ENCODE assay signal across 13 mouse cellular contexts in genomic region chr8:119439424-119439823, GRCm38 (mm10). TPM values are rescaled to one million over a fixed set of nuclear protein-coding genes. Genes with fewer than 3 reads are reported as not detected.
DNase-seq lines count a peak whose midpoint lies in the region; ATAC-seq lines count a peak whose summit lies in the region.
"Had no signal": no experiment of that assay in that cellular context is flagged by ENCODE, and none has a peak within 500 bp of the region (broad histone marks: within the 10 kb centered on the region; RNA-seq: fewer than 3 reads in every experiment).

No protein-coding gene starts in this region.

- peaks cover 5% of the 10 kb centered on the region; the same call in 1 of the 2 replicates for H3K27me3 ChIP-seq in limb, embryonic 15.5 days
- H3K27me3 ChIP-seq in limb, embryonic 10.5 days (ENCODE audit: low read depth, poor library complexity, severe bottlenecking), result peaks cover 33% of the 10 kb centered on the region
- H3K27me3 ChIP-seq in embryonic facial prominence, embryonic 13.5 days, result 0 out of 2 replicates have a peak, but pooled peaks cover 4% of the 10 kb centered on the region
- H3K27me3 ChIP-seq in liver, embryonic 12.5 days (replicated peaks), result peaks cover 7% of the 10 kb centered on the region; the same call in 1 of the 2 replicates
- H3K27me3 ChIP-seq in stomach, embryonic 16.5 days (ENCODE audit: control insufficient read depth, insufficient read depth, low read length), result no peaks in the 10 kb centered on the region

- H3K9me3 ChIP-seq in limb, embryonic 15.5 days, result no peaks in the 10 kb centered on the region
- H3K9me3 ChIP-seq in limb, embryonic 10.5 days (replicated peaks), result no peaks in the 10 kb centered on the region
- H3K9me3 ChIP-seq in embryonic facial prominence, embryonic 13.5 days, result no peaks in the 10 kb centered on the region
- no peaks in the 10 kb centered on the region for H3K9me3 ChIP-seq in liver, embryonic 12.5 days (replicated peaks)
- no peaks in the 10 kb centered on the region for H3K9me3 ChIP-seq in stomach, embryonic 16.5 days (replicated peaks; ENCODE audit: control insufficient read depth, low read length)
- H3K9me3 ChIP-seq: heart, embryonic 15.5 days; hindbrain, embryonic 12.5 days; neural tube, embryonic 15.5 days had no signal

- no peak overlapping the region for H3K4me3 ChIP-seq in limb, embryonic 15.5 days
- H3K4me3 ChIP-seq in limb, embryonic 10.5 days, result no peak overlapping the region
- no peak overlapping the region for H3K4me3 ChIP-seq in embryonic facial prominence, embryonic 13.5 days
- H3K4me3 ChIP-seq in liver, embryonic 12.5 days, result peak overlapping the region; percentile 43
- H3K4me3 ChIP-seq in stomach, embryonic 16.5 days (replicated peaks; ENCODE audit: low read length), result no peak overlapping the region
- H3K4me3 ChIP-seq: heart, embryonic 15.5 days; hindbrain, embryonic 12.5 days; neural tube, embryonic 15.5 days had no signal

- H3K9ac ChIP-seq in limb, embryonic 15.5 days, result no peak overlapping the region
- H3K9ac ChIP-seq in embryonic facial prominence, embryonic 13.5 days, result no peak overlapping the region
- no peak overlapping the region for H3K9ac ChIP-seq in liver, embryonic 12.5 days
- H3K9ac ChIP-seq in stomach, embryonic 16.5 days (ENCODE audit: low read length), result peak overlapping the region; percentile 46
- H3K9ac ChIP-seq: heart, embryonic 15.5 days; hindbrain, embryonic 12.5 days; neural tube, embryonic 15.5 days had no signal

- no peaks in the 10 kb centered on the region for H3K36me3 ChIP-seq in limb, embryonic 15.5 days
- H3K36me3 ChIP-seq in limb, embryonic 10.5 days, result no peaks in the 10 kb centered on the region
- H3K36me3 ChIP-seq in embryonic facial prominence, embryonic 13.5 days, result no peaks in the 10 kb centered on the region
- H3K36me3 ChIP-seq in liver, embryonic 12.5 days, result peaks cover 19% of the 10 kb centered on the region
- no peaks in the 10 kb centered on the region for H3K36me3 ChIP-seq in stomach, embryonic 16.5 days (ENCODE audit: control insufficient read depth, insufficient read depth, low read length)
- H3K36me3 ChIP-seq: heart, embryonic 15.5 days; hindbrain, embryonic 12.5 days; neural tube, embryonic 15.5 days had no signal

- 73% methylated on average over 2 of the region's 2 CpGs for WGBS in limb, embryonic 15.5 days
- WGBS in limb, embryonic 10.5 days, result 98% methylated on average over 2 of the region's 2 CpGs
- WGBS in embryonic facial prominence, embryonic 13.5 days, result 83% methylated on average over 2 of the region's 2 CpGs
- 84% methylated on average over 2 of the region's 2 CpGs for WGBS in liver, embryonic 12.5 days (ENCODE audit: insufficient replicate concordance)
- 94% methylated on average over 2 of the region's 2 CpGs for WGBS in stomach, embryonic 16.5 days

- no peak for DNase-seq in limb, embryonic 10.5 days (ENCODE audit: low spot score)
- no peak for DNase-seq in cerebellum, postnatal 36 days
- DNase-seq in spleen, postnatal 14 days (ENCODE audit: low spot score in 2 of 2), result no peak
- DNase-seq: adrenal gland, postnatal 25 days; cerebellum, adult 8-10 months; kidney, adult 18-20 months had no signal

- no peak for ATAC-seq in limb, embryonic 15.5 days (ENCODE audit: insufficient number of reproducible peaks, low FRiP score, low TSS enrichment, low read depth)
- no peak for ATAC-seq in embryonic facial prominence, embryonic 13.5 days (ENCODE audit: insufficient number of reproducible peaks, insufficient read depth, low FRiP score, low TSS enrichment, low read depth)
- ATAC-seq in liver, embryonic 12.5 days, result no peak
- ATAC-seq in stomach, embryonic 16.5 days (ENCODE audit: insufficient read depth, low FRiP score), result no peak

- peaks cover 29% of the 10 kb centered on the region for H3K4me1 ChIP-seq in limb, embryonic 15.5 days
- H3K4me1 ChIP-seq in limb, embryonic 10.5 days, result peaks cover 36% of the 10 kb centered on the region
- peaks cover 20% of the 10 kb centered on the region for H3K4me1 ChIP-seq in embryonic facial prominence, embryonic 13.5 days
- peaks cover 33% of the 10 kb centered on the region for H3K4me1 ChIP-seq in liver, embryonic 12.5 days
- H3K4me1 ChIP-seq in stomach, embryonic 16.5 days (ENCODE audit: control insufficient read depth, insufficient read depth, low read length), result peaks cover 19% of the 10 kb centered on the region

- H3K4me2 ChIP-seq in limb, embryonic 15.5 days, result no peak overlapping the region
- no peak overlapping the region for H3K4me2 ChIP-seq in embryonic facial prominence, embryonic 13.5 days
- peak overlapping the region; percentile 50 for H3K4me2 ChIP-seq in liver, embryonic 12.5 days
- H3K4me2 ChIP-seq in stomach, embryonic 16.5 days (ENCODE audit: low read depth, low read length), result peak overlapping the region; percentile 49; the same call in 1 of the 2 replicates
- H3K4me2 ChIP-seq: heart, embryonic 15.5 days; hindbrain, embryonic 12.5 days; neural tube, embryonic 15.5 days had no signal

- peak overlapping the region; percentile 43; the same call in 1 of the 2 replicates for H3K27ac ChIP-seq in limb, embryonic 15.5 days
- no peak overlapping the region for H3K27ac ChIP-seq in limb, embryonic 10.5 days
- H3K27ac ChIP-seq in embryonic facial prominence, embryonic 13.5 days, result peak overlapping the region; percentile 30; the same call in 1 of the 2 replicates
- no peak overlapping the region for H3K27ac ChIP-seq in liver, embryonic 12.5 days
- peak overlapping the region; percentile 65 for H3K27ac ChIP-seq in stomach, embryonic 16.5 days (ENCODE audit: low read length)
- H3K27ac ChIP-seq: heart, embryonic 15.5 days; hindbrain, embryonic 12.5 days had no signal

RNA-seq across cellular contexts. Expression of gene Osgin1, which starts 5.5 kb away (rescaled TPM):
- 2.4 and 3.3 TPM in 2 replicates for polyA plus RNA-seq in limb, embryonic 15.5 days (2015; fragmentation: Nextera tagmentation; extraction: Ambion mirVana)
- polyA plus RNA-seq in limb, embryonic 10.5 days (2016; fragmentation: Nextera tagmentation; extraction: Ambion mirVana), result 0.26 and 0.34 TPM in 2 replicates
- 0.60 and 1.6 TPM in 2 replicates for polyA plus RNA-seq in embryonic facial prominence, embryonic 13.5 days (2015; fragmentation: Nextera tagmentation; extraction: Ambion mirVana)
- 13.3 and 13.6 TPM in 2 replicates for polyA plus RNA-seq in liver, embryonic 12.5 days (2016; fragmentation: Nextera tagmentation; extraction: Ambion mirVana)
- 10.2 and 11.0 TPM in 2 replicates for polyA plus RNA-seq in stomach, embryonic 16.5 days (2015; fragmentation: Nextera tagmentation; extraction: Ambion mirVana)

RNA-seq across cellular contexts. Expression of gene Necab2, which starts 7.1 kb away (rescaled TPM):
- polyA plus RNA-seq in limb, embryonic 15.5 days (2015; fragmentation: Nextera tagmentation; extraction: Ambion mirVana), result 0.96 and 1.1 TPM in 2 replicates
- polyA plus RNA-seq in limb, embryonic 10.5 days (2016; fragmentation: Nextera tagmentation; extraction: Ambion mirVana), result 4.2 and 5.6 TPM in 2 replicates
- 3.8 and 4.2 TPM in 2 replicates for polyA plus RNA-seq in embryonic facial prominence, embryonic 13.5 days (2015; fragmentation: Nextera tagmentation; extraction: Ambion mirVana)
- 0.23 and 0.25 TPM in 2 replicates for polyA plus RNA-seq in liver, embryonic 12.5 days (2016; fragmentation: Nextera tagmentation; extraction: Ambion mirVana)
- 0.74 and 1.5 TPM in 2 replicates for polyA plus RNA-seq in stomach, embryonic 16.5 days (2015; fragmentation: Nextera tagmentation; extraction: Ambion mirVana)

RNA-seq across cellular contexts. Expression of gene Mlycd, which starts 44.7 kb away (rescaled TPM):
- 11.9 and 12.9 TPM in 2 replicates for polyA plus RNA-seq in limb, embryonic 15.5 days (2015; fragmentation: Nextera tagmentation; extraction: Ambion mirVana)
- 6.3 and 6.7 TPM in 2 replicates for polyA plus RNA-seq in limb, embryonic 10.5 days (2016; fragmentation: Nextera tagmentation; extraction: Ambion mirVana)
- polyA plus RNA-seq in embryonic facial prominence, embryonic 13.5 days (2015; fragmentation: Nextera tagmentation; extraction: Ambion mirVana), result 11.0 and 12.7 TPM in 2 replicates
- 11.7 TPM in 2 replicates for polyA plus RNA-seq in liver, embryonic 12.5 days (2016; fragmentation: Nextera tagmentation; extraction: Ambion mirVana)
- polyA plus RNA-seq in stomach, embryonic 16.5 days (2015; fragmentation: Nextera tagmentation; extraction: Ambion mirVana), result 12.5 and 13.5 TPM in 2 replicates

Comparison
In these comparisons a context has a peak if more than half of its experiments do, and no peak if none do; other contexts are left out.
1. H3K27ac ChIP-seq: peak in limb, embryonic 15.5 days (single experiment), embryonic facial prominence, embryonic 13.5 days (single experiment) and stomach, embryonic 16.5 days (single experiment); none in limb, embryonic 10.5 days (single experiment) and liver, embryonic 12.5 days (single experiment).
2. H3K4me2 ChIP-seq: peak in liver, embryonic 12.5 days (single experiment) and stomach, embryonic 16.5 days (single experiment); none in limb, embryonic 15.5 days (single experiment) and embryonic facial prominence, embryonic 13.5 days (single experiment).